Mouse (Mus musculus): ENCODE results near the gene Cinp.

DNA sequence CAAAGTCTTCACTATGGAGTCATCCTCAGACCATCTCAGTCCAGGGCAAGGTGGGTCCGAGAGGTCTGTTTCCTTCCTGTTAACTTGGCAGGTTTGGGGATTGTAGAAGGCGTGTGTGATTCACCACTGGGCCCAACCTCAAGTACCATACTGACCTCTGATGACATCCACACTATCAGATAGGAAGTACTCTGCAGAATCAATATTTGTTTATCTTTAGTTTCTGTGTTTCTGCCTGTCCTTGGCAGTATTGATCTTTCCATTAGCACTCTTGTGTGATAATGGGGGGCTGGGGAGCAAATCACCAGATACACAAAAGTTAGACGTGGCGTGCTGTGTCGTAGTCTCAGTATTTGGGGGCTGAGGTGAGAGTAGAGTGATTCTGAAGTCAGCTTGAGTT is 17.7 kb downstream of the Cinp start:
- no peak for TF ChIP-seq CTCF (IDR thresholded peaks at IDR 0.05; ENCODE audit: extremely low read depth, insufficient read length, insufficient replicate concordance, low read depth, low read length)
- no peak for TF ChIP-seq POLR2A (IDR thresholded peaks at IDR 0.05; ENCODE audit: low read depth, low read length)

Data from small intestine, adult 2 months (tissue).